Mouse (Mus musculus): ENCODE measurements at regions not wholly inside any gene's neighbourhood (a gene's known extent, or its start where the extent isn't known, plus 50 kb on each side); places are given as distances from the start of the nearest gene placed in this dataset.
A peak's percentile ranks its signal among the peaks of the same experiment; 100 is the strongest.
"Not testable (repeated sequence)": the region's sequence is repeated elsewhere in the genome, so short reads cannot be mapped to it uniquely, and the experiment has no call there.

DNA sequence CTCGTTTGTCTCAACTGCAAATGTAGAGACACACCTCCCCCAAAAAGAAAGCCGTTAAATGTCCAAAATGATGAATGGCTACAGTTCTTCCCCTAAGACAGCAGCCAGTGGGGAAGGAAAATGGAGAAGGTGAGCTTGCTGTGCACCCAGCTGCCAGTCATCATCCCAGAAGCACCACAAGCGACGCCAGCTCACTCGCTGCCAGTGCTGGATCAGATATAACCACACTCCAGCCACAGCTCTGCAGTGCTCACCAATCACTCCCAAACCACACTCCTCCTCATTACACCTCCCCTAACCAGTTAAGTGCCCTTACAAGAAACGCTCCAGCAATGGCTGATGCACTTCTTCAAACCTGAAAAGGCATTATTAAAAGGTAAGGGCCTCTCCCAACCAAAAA is 114.4 kb downstream of the Sox4 start:
- Histone ChIP-seq H3K4me3 (ENCODE audit: low read depth, low read length) (no peak overlapping the region), H3K9me3 (ENCODE audit: low read length) (no peaks in the 10 kb centered on the region), H3K27ac (ENCODE audit: low read depth, low read length) (no peak overlapping the region), H3K4me2 (ENCODE audit: low read depth, low read length, poor library complexity, severe bottlenecking) (no peak overlapping the region), H3K4me1 (ENCODE audit: insufficient read depth, low read length) (no peaks in the 10 kb centered on the region), H3K36me3 (ENCODE audit: insufficient read depth, low read length) (no peaks in the 10 kb centered on the region), H3K27me3 (ENCODE audit: insufficient read depth, low read length) (no peaks in the 10 kb centered on the region), H3K9ac (replicated peaks; ENCODE audit: low read length, poor library complexity, severe bottlenecking) (no peak overlapping the region)
- 63% methylated on average over 6 of the region's 6 CpGs for WGBS
- ATAC-seq (ENCODE audit: low FRiP score) = no peak
- DNase-seq (ENCODE audit: low spot score) = peak; percentile 46
- TF ChIP-seq CTCF (IDR thresholded peaks at IDR 0.05) = no peak

DNA sequence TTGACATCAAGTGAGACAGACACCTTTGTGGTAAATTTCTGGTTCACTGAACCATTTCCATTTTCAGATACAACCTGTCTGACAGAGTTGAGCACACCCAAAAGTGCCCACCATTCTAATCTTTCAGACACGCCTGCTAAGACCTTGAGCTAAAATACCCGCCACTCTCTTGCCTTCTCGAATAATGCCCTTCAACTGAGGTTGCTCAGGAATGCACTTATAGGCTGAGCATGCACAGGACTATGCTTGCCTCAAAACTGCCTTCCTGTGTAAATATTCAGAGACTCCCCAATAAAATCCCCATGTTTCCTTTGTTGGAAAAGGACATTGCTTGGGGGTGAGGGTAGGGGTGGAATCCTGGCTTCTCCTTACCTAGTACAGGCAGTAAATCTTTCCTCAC is 115.3 kb downstream of the Sox4 start:
- no peak for DNase-seq (ENCODE audit: low spot score)
- TF ChIP-seq CTCF (IDR thresholded peaks at IDR 0.05) = no peak
- H3K9ac ChIP-seq (replicated peaks; ENCODE audit: low read length, poor library complexity, severe bottlenecking) = no peak overlapping the region
- H3K36me3 ChIP-seq (ENCODE audit: insufficient read depth, low read length) = no peaks in the 10 kb centered on the region
- H3K4me1 ChIP-seq (ENCODE audit: insufficient read depth, low read length) = no peaks in the 10 kb centered on the region; the same call in 1 of the 2 replicates
- H3K27me3 ChIP-seq (ENCODE audit: insufficient read depth, low read length) = no peaks in the 10 kb centered on the region
- H3K27ac ChIP-seq (ENCODE audit: low read depth, low read length) = no peak overlapping the region
- no peak for ATAC-seq (ENCODE audit: low FRiP score)
- H3K9me3 ChIP-seq (ENCODE audit: low read length) = no peaks in the 10 kb centered on the region
- no peak overlapping the region for H3K4me2 ChIP-seq (ENCODE audit: low read depth, low read length, poor library complexity, severe bottlenecking)
- WGBS = 83% methylated on average over 3 of the region's 3 CpGs
- H3K4me3 ChIP-seq (ENCODE audit: low read depth, low read length) = no peak overlapping the region

DNA sequence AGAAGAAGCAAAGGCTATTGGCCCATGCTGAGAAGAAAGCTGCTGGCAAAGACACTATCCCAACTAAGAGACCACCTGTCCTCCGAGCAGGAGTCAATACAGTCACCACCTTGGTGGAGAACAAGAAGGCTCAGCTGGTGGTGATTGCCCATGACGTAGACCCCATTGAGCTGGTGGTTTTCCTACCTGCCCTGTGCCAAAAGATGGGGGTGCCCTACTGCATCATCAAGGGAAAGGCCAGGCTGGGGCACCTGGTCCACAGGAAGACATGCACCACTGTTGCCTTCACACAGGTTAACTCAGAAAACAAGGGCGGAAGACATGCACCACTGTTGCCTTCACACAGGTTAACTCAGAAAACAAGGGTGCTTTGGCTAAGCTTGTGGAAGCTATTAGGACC is 116.3 kb downstream of the Sox4 start:
- not testable (repeated sequence) for H3K9ac ChIP-seq (replicated peaks; ENCODE audit: low read length, poor library complexity, severe bottlenecking); H3K27ac ChIP-seq (ENCODE audit: low read depth, low read length); H3K4me1 ChIP-seq (ENCODE audit: insufficient read depth, low read length); H3K9me3 ChIP-seq (ENCODE audit: low read length); H3K4me2 ChIP-seq (ENCODE audit: low read depth, low read length, poor library complexity, severe bottlenecking); H3K36me3 ChIP-seq (ENCODE audit: insufficient read depth, low read length); H3K27me3 ChIP-seq (ENCODE audit: insufficient read depth, low read length); H3K4me3 ChIP-seq (ENCODE audit: low read depth, low read length); DNase-seq (ENCODE audit: low spot score); ATAC-seq (ENCODE audit: low FRiP score)
- 92% methylated on average over 2 of the region's 3 CpGs for WGBS

GRCm38 (mm10) chr13:28833700-28834065 is 119.8 kb downstream of the Sox4 start:
- no peak overlapping the region for H3K4me2 ChIP-seq (ENCODE audit: low read depth, low read length, poor library complexity, severe bottlenecking)
- no peak for TF ChIP-seq CTCF (IDR thresholded peaks at IDR 0.05)
- H3K27ac ChIP-seq (ENCODE audit: low read depth, low read length) = no peak overlapping the region
- ATAC-seq (ENCODE audit: low FRiP score) = no peak
- no peaks in the 10 kb centered on the region for H3K27me3 ChIP-seq (ENCODE audit: insufficient read depth, low read length)
- WGBS = 88% methylated on average over 1 of the region's 1 CpGs
- DNase-seq (ENCODE audit: low spot score) = no peak
- no peak overlapping the region for H3K4me3 ChIP-seq (ENCODE audit: low read depth, low read length)
- H3K36me3 ChIP-seq (ENCODE audit: insufficient read depth, low read length) = no peaks in the 10 kb centered on the region
- H3K9me3 ChIP-seq (ENCODE audit: low read length) = no peaks in the 10 kb centered on the region
- no peak overlapping the region for H3K9ac ChIP-seq (replicated peaks; ENCODE audit: low read length, poor library complexity, severe bottlenecking)
- no peaks in the 10 kb centered on the region; the same call in 1 of the 2 replicates for H3K4me1 ChIP-seq (ENCODE audit: insufficient read depth, low read length)

- no peak overlapping the region; the same call in 1 of the 2 replicates for H3K27ac ChIP-seq (ENCODE audit: low read depth, low read length)
- H3K9me3 ChIP-seq (ENCODE audit: low read length) = no peaks in the 10 kb centered on the region
- TF ChIP-seq CTCF (IDR thresholded peaks at IDR 0.05) = no peak
These were observed 120.4 kb downstream of the Sox4 start for GRCm38 (mm10) chr13:28832855-28833699.

GRCm38 (mm10) chr13:28826284-28826683 is 127.2 kb downstream of the Sox4 start:
- DNase-seq (ENCODE audit: low spot score) = no peak
- no peak for ATAC-seq (ENCODE audit: low FRiP score)
- TF ChIP-seq CTCF (IDR thresholded peaks at IDR 0.05) = no peak

More at GRCm38 (mm10) chr13:28832855-28833699, 120.4 kb downstream of the Sox4 start:
- no peak for DNase-seq (ENCODE audit: low spot score)
- Histone ChIP-seq H3K4me3 (ENCODE audit: low read depth, low read length) (no peak overlapping the region), H3K9ac (replicated peaks; ENCODE audit: low read length, poor library complexity, severe bottlenecking) (no peak overlapping the region), H3K27me3 (ENCODE audit: insufficient read depth, low read length) (no peaks in the 10 kb centered on the region), H3K4me2 (ENCODE audit: low read depth, low read length, poor library complexity, severe bottlenecking) (no peak overlapping the region), H3K36me3 (ENCODE audit: insufficient read depth, low read length) (no peaks in the 10 kb centered on the region), H3K4me1 (ENCODE audit: insufficient read depth, low read length) (no peaks in the 10 kb centered on the region; the same call in 1 of the 2 replicates)
- WGBS = 52% methylated on average over 12 of the region's 12 CpGs
- no peak for ATAC-seq (ENCODE audit: low FRiP score)

More at GRCm38 (mm10) chr13:28826284-28826683, 127.2 kb downstream of the Sox4 start:
- Histone ChIP-seq H3K4me1 (ENCODE audit: insufficient read depth, low read length) (peaks cover 5% of the 10 kb centered on the region; the same call in 1 of the 2 replicates), H3K9ac (replicated peaks; ENCODE audit: low read length, poor library complexity, severe bottlenecking) (no peak overlapping the region), H3K27ac (ENCODE audit: low read depth, low read length) (no peak overlapping the region), H3K4me3 (ENCODE audit: low read depth, low read length) (no peak overlapping the region), H3K36me3 (ENCODE audit: insufficient read depth, low read length) (no peaks in the 10 kb centered on the region), H3K9me3 (ENCODE audit: low read length) (no peaks in the 10 kb centered on the region), H3K27me3 (ENCODE audit: insufficient read depth, low read length) (no peaks in the 10 kb centered on the region), H3K4me2 (ENCODE audit: low read depth, low read length, poor library complexity, severe bottlenecking) (no peak overlapping the region)
- 95% methylated on average over 7 of the region's 7 CpGs for WGBS

Measured in midbrain, postnatal 0 days (tissue).